Mouse (Mus musculus): ENCODE results near the gene Gng13. TPM values are rescaled to one million over a fixed set of nuclear protein-coding genes. Genes with fewer than 3 reads are reported as not detected.

Gene Gng13
- total RNA-seq (2021) = 100 to 1,000 TPM; 111 to 127 TPM

DNA sequence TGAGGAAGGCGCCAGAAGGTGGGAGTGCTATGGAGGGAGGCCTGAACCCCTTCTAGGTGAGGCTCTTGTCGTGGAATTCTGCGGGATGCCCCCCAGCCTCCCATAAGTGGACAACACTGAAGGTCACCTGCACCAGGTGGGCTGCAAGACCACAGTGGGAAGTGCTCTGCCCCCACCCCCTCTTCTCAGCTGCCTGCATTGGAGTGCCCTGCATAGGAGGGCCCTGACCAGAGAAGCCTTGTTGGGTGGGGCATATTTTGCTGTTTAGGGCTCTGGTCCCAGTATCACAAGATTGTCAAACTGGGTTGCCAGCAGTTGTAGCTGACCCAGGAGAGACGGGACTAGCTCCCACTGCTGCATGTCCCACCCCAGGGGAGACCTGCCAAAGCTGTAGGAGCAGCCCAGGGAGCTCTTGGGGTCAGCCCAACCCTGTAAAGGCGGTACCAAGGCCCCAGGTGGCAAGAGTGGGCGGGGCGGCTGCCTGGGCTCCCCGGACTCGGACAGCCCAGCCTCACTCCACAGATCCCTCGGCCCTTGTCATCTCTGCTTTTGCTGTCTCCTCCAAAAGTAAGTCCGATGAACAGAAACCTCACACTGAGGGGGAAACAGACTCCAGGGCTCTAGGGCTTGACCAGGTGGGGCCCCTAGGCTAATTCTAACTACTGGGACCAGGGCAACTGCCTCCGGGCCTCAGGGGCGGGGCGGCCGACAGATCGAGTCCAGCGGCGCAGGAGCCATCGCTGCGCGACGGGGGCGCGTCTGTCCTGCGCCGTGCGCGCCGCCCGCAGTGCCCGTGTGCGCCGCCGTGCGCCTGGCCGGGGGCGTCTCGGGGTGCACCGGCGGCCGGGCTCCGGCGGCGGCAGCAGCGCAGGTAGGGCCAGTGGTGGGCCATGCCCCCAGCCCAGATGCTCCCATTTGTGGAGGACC lies at the start of gene Gng13:
TSS of gene Gng13 (plus strand) at position 461 of the 927 bp plus-strand sequence.
- peak in 1 of 2 experiments; percentile 28 for DNase-seq

GRCm38 (mm10) chr17:25668481-25669055 lies 48.4 kb upstream of the Gng13 start:
- DNase-seq = no peak

DNA sequence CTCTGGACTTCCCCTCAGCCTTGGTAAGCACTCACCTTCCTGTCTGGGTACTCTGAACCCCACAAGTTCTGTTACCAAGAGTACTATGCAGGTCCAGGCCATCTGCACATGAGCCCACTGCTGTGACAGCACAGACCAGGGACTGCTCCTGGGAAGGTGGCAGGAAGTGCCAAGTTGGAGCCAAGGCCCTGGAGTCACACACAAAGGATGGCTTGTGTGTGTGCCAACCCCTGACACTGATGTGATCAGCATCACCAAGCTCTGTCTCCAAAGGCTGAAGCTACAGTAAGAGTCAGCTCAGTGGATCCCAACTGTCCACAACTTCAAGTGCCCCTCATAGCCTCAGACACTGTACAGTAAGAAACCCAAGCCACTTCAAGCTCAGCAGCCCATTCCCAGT lies 44.0 kb upstream of the Gng13 start:
- DNase-seq = no peak

GRCm38 (mm10) chr17:25677969-25678368 lies 39.0 kb upstream of the Gng13 start:
- no peak for DNase-seq

GRCm38 (mm10) chr17:25679818-25680217 lies 37.2 kb upstream of the Gng13 start:
- DNase-seq = no peak

GRCm38 (mm10) chr17:25681636-25682035 lies 35.3 kb upstream of the Gng13 start:
- no peak for DNase-seq

DNA sequence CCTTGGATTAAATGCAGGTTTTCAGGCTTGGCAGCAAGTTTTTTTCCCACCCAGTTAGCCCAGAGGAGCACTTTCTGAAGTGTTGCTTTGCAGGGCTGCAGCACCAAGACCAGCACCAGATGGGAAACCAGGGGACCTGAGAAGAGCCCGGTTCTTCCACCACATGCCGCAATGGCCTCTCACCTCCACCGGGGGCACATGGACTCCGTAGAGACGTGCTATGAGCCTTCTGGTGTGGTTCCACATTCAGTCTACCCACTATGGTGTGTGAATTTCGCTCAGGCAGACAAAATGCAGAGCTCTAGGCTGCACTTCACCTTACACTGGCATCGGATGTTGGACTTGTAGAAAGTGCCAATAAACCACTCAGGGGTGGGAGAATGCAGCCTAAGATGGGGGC lies 30.6 kb upstream of the Gng13 start:
- no peak for DNase-seq

GRCm38 (mm10) chr17:25688922-25689321 lies 28.0 kb upstream of the Gng13 start:
- no peak for DNase-seq

DNA sequence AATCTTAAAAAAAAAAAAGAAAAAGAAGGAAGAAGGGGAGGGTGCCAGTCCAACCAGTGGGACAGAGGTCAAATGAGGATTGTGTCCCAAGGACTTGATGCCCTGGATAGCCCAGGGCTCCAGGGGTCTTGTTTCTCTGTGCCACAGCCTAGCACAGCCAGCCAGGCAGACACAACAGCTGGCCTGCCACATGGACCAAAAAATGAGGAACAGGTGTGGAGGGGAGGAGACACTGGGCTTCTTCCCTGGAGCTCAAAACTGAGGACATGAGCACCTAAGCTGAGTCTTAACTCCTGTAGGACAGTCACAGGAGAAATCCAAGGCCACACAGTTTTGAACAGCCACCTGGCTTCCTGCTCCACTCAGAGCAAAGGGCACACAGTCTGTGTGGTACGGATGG lies 20.7 kb upstream of the Gng13 start:
- no peak for DNase-seq

DNA sequence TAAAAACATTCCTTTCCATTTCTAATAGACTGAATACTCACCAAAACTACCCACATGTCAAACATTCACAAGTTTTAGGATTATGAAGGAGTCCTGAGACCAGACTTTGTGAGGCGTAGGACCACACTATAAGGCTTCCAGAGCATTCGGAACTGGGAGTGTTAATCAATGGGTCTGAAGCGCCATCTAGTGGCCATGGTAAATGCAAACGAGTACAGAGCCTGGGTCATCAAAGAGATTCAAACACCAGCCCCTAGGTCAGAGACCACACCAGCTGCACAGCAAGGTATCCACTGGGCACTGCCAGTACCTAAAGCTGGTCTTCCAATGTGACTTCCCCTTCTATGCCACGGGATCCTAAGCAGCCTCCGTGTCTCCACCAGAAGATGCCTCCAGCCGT lies 18.5 kb upstream of the Gng13 start:
- DNase-seq = peak; percentile 65 to 76

DNA sequence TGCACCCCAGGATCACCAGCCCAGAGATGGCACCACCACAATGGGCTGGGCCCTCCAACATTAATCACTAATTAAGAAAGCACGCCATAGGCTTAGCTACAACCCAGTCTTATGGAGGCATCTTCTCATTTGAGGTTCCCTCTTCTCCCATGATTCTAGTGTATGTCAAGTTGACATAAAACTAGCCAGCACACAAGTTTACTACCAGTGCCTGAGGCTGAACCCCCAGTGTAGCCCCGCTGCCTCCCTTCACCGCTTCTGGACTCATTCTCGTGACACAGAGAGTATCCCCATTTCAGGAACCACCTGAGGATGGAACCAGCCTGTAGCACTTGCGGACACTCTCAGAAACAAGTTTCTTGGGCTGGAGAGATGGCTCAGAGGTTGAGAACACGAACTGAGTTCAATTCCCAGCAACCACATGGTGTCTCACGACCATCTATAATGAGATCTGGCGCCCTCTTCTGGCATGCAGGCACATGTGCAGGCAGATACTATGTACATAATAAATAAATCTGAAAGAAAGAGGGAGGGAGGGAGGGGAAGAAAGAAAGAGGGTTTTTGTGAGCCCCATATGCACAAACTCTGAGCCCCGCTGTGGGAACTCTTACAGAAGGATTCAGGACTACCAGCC lies 16.0 kb upstream of the Gng13 start:
- DNase-seq = no peak

DNA sequence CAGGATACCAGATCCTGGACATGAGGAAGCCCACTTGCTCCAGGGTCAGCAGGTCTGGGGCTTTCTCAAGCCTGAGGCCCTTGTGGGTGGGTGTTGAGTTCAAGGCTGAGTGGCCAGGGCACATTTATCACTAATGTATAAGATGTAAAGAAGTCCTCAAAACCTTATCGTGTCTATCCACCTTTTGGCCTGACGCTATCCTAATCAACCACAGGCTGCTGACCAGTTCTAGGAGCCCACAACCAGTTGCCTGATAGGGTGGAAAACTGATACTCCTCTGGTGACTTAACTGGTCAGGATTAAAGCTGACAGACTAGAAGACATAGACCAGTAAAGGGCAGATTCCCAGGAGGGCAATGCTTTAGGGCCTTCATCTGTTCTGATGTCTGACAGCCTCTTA lies 7.0 kb upstream of the Gng13 start:
- no peak for DNase-seq

DNA sequence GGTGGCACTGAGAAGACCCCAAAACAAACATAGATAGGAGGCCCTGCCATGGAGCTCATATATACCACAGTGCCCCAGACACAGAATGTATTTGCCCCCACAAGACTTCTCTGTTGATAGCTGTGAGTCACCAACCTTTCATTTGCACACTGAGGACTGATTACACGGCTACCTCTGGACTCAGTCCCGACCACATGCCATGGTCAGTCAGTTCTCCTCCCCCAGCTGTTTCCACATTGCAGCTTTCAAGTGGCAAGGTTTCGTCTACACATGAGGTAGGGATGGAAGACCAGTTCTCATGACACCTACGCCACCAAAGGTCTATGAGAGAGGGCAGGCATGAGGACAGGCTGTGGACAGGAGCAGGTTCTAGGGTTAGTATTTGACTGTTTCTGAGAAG lies 5.8 kb upstream of the Gng13 start:
- DNase-seq = no peak

- DNase-seq = no peak
Observed at GRCm38 (mm10) chr17:25715627-25716026, 1.3 kb upstream of the Gng13 start.

DNA sequence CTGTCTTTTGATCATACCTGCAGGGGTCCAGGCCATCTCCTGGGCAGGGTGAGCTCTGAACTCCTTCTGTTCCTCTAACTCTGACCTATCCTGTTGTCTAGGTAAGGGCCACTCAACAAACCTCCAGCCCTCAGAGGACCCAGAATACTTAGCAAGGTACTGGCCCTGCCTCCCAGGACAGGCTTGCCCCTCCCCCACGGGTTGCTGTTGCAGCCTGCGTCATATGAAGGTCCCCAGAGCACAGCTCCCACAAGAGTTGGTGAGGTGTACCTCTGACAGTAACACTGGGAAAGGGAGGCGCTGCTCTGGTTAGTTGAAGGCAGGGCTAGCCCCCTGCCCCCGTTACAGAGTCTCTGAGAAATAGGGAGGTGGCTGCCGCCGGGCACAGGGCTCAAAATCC lies 841 bp upstream of the Gng13 start:
- no peak for DNase-seq

- DNase-seq = no peak
Observed at GRCm38 (mm10) chr17:25717691-25718090, 720 bp downstream of the Gng13 start.

- DNase-seq = no peak
Observed at GRCm38 (mm10) chr17:25721476-25721875, 4.5 kb downstream of the Gng13 start.

GRCm38 (mm10) chr17:25723470-25723869 lies 6.5 kb downstream of the Gng13 start:
- DNase-seq = no peak

GRCm38 (mm10) chr17:25723919-25724318 lies 6.9 kb downstream of the Gng13 start:
- DNase-seq = no peak

DNA sequence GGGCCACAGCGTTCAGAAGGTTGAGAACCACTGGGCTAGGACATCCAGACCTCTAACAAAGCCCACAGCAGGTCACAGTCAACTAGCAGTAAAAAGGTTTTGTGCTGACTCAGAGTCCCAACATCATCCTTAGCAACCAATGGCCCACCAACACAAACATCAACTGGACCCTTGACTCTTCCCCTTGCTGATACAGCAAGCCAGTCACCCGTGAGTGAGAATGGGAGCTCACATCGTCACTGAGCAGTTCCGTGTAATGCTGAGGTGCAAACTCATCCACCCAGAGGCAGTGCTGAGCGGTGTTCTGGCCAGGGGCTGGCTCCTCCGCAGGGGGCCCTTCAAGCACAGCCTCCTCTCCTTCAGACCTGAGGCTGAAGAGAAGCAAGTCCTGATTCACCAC lies 8.3 kb downstream of the Gng13 start:
- no peak for DNase-seq

DNA sequence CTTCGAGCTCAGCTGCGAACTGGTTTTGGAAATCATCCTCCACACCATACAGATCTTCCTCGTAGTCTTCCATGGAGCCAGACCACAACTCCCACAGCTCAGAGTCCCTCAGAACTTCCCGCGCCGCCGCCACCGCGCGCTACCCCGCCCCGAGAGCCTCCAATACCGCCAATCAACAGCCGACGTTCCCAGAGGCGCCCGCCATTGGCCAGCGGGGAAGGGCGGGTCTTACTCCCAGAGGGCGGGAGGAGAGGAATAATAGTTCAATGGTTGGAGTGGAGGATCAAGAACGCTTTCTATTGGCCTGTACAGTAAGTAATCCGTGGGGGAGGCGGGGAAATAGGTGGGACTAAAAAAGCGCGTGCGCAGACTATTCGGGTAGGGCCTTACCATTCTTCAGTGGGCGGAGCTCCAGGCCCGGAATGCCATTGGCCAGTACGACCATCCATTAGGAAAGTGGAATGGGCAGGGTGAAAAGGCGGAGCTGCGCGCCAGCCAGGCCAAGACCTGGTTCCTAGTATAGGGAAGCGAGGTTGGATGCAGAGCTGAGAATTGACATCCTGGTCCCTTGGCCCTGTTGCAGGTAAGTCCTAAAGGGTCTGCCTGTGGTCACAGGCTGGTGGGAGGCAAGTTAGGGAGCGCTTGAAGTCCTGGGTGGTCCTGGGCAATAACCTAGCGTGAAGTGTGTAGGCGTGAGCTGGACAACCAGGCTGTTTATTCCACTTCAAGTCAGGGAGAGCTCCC lies 10.5 kb downstream of the Gng13 start, which contains the start of the genes Chtf18 and Rpusd1:
TSS of gene Chtf18 (minus strand) at position 155 of the 744 bp plus-strand sequence.
TSS of gene Rpusd1 (plus strand) at position 406 of the 744 bp plus-strand sequence.
- peak; percentile 99 for DNase-seq

DNA sequence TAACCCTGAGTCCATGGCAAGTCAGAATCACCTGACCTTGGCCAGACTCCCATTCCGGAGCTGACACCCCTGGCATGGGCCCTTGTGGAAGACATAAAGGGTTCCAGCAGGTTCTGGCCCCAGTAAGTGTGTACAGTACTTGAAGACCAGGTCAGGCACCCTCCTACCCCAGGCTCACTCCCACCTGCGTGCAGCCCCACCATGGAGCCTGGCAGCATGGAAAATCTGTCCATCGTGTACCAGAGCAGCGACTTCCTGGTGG lies 11.0 kb downstream of the Gng13 start:
- no peak for DNase-seq

DNA sequence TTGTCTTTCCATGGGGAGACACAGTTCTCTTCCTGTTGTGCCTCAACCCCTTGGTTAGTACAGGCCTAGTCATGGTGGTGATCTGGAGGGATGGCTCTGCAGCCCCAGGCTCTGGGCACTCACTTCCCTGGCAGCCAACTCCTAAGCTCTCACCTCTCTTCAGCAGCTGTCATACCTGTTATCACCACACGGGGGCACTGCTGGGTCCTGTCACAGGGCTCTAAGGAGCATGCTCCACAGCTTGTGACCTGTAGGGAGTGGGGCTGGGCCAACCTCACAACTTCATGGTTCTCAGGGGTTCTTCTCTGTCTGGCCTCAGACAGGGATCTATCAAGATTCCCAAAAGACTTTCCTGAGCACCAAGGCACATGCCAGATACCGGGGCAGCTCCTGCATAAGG lies 15.1 kb downstream of the Gng13 start:
- DNase-seq = peak; percentile 83 to 84

Data from layer of hippocampus, postnatal 36 days (tissue).